Mouse (Mus musculus) adrenal gland, postnatal 0 days (tissue): ENCODE measurements around the gene Gm15557. TPM values are rescaled to one million over a fixed set of nuclear protein-coding genes. Genes with fewer than 3 reads are reported as not detected.

Source experiments
- polyA plus RNA-seq: library from polyadenylated mRNA; unstranded; fragments of >200 nt; fragmentation: Nextera tagmentation; extraction: Ambion mirVana; gene quantifications from 2 replicates; pipeline ENCODE4 v1.2.1, GENCODE M21; 2015

Gm15557 gene
- 0.19 and 0.97 TPM in 2 replicates for polyA plus RNA-seq

DNA sequence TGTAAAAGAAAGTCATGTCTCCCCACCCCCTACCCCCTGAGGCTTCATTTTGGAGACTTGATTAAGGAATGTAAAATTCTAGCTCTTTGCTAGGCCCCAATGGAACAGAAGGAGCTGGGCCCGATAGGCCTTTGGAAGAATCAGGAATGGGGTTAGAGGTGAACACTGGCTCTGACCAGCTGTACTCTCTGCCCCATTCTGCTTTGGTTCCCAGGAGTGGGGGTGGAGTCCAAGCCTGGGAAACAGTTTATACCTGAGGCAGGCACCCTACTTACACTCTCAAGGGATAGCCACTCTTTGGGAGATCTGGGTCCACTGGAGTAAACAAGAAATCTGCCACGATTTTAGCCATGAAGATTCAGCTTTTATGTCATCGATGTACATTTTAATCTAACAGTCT is at the start of gene Gm15557:
TSS of gene Gm15557 (plus strand) at position 48 of the 400 bp plus-strand sequence.

GRCm38 (mm10) chr2:155929531-155930442 is 10.7 kb upstream of the Gm15557 start, which contains the start of gene Uqcc1:
Gene Uqcc1 (minus strand): TSS chr2:155930310.

GRCm38 (mm10) chr2:155945124-155945523 is 4.6 kb downstream of the Gm15557 start, which contains the start of gene Gdf5:
Gene Gdf5 (minus strand): TSS chr2:155945367.

DNA sequence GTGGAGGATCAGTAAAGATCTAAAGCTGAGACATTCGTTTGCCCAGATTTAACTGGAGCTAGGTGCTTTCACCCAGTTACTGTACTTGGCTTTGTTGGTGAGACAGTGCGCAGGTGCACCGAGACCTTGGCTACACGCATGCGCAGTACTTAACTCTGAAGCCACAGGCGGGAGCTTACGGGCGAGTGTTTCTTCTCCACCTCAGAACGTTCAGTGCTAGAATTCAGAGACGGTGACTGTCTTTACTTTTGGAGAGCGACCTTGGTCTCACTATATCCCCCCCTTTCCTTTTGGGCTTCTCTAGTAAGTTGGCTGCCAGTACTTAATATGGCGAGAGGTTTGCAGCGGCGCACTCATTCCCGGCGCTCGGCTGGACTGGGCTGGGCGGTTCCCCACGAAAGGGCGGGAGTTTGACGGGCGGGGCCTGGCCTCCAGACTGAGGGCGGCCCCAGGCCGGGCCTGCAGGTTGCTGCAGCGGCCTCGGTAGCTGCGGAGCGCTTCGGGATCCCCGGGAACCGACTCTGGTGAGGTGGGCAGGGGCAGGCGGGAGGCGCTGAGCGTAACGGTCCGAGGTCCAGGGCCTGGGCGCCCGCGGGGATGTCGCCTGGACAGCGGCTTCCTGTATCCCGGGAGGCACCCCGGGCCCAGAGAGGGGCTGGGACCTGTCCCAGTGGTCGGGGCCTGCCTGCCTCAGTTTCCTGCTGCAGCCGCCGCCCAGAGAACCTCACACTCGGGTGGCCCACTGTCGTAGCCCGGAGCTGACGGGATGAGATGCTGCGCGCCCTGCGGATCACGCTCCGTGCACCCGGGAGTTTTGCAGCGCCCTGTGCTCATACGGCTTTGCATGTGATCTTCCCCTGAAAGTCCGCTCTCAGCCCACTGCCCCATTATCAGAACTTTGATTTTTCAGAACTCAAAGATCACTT is 15.9 kb downstream of the Gm15557 start, which contains the start of gene Cep250:
TSS of gene Cep250 (plus strand) at position 325 of the 926 bp plus-strand sequence.

Other genes with a start within 250 kb of the Gm15557 start
- 89.8 and 124 TPM in 2 replicates for gene Trpc4ap, start 248.3 kb upstream of the Gm15557 start, polyA plus RNA-seq
- 30.0 and 59.7 TPM in 2 replicates for gene Edem2, start 211.3 kb upstream of the Gm15557 start, polyA plus RNA-seq
- gene Gm17581, start 204.9 kb upstream of the Gm15557 start, polyA plus RNA-seq: not detected in 2 replicates
- 14.1 and 22.1 TPM in 2 replicates for gene Procr, start 189.6 kb upstream of the Gm15557 start, polyA plus RNA-seq
- 1.3 and 1.5 TPM in 2 replicates for gene Mmp24, start 165.4 kb upstream of the Gm15557 start, polyA plus RNA-seq
- gene BC029722, start 121.3 kb upstream of the Gm15557 start, polyA plus RNA-seq: 58.7 and 116 TPM in 2 replicates
- 166 and 202 TPM in 2 replicates for gene Eif6, start 113.8 kb upstream of the Gm15557 start, polyA plus RNA-seq
- gene Fam83c, start 105.9 kb upstream of the Gm15557 start, polyA plus RNA-seq: 0.05 and 0.12 TPM in 2 replicates
- 80.5 and 107 TPM in 2 replicates for gene Uqcc1, start 10.4 kb upstream of the Gm15557 start, polyA plus RNA-seq
- 0.63 and 0.97 TPM in 2 replicates for gene Gdf5, start 4.6 kb downstream of the Gm15557 start, polyA plus RNA-seq
- gene Cep250, start 15.7 kb downstream of the Gm15557 start, polyA plus RNA-seq: 5.5 and 9.7 TPM in 2 replicates
- 1.1 and 2.0 TPM in 2 replicates for gene 6430550D23Rik, start 67.2 kb downstream of the Gm15557 start, polyA plus RNA-seq
- 226 and 249 TPM in 2 replicates for gene Ergic3, start 67.3 kb downstream of the Gm15557 start, polyA plus RNA-seq
- gene Fer1l4, start 112.2 kb downstream of the Gm15557 start, polyA plus RNA-seq: 0.13 TPM in 1 of 2 replicates, not detected in the other
- gene Spag4, start 124.4 kb downstream of the Gm15557 start, polyA plus RNA-seq: 2.7 and 4.2 TPM in 2 replicates
- 26.5 and 28.3 TPM in 2 replicates for gene Cpne1, start 171.2 kb downstream of the Gm15557 start, polyA plus RNA-seq
- 8.5 and 12.1 TPM in 2 replicates for gene Rbm12, start 171.2 kb downstream of the Gm15557 start, polyA plus RNA-seq
- gene Gm28036, start 186.4 kb downstream of the Gm15557 start, polyA plus RNA-seq: 4.5 and 7.1 TPM in 2 replicates
- gene Romo1, start 203.3 kb downstream of the Gm15557 start, polyA plus RNA-seq: 691 and 754 TPM in 2 replicates
- 66.9 and 114 TPM in 2 replicates for gene Nfs1, start 203.5 kb downstream of the Gm15557 start, polyA plus RNA-seq
- 340 and 572 TPM in 2 replicates for gene Rbm39, start 239.5 kb downstream of the Gm15557 start, polyA plus RNA-seq